Mouse (Mus musculus): ENCODE results near the gene Dusp6.

DNA sequence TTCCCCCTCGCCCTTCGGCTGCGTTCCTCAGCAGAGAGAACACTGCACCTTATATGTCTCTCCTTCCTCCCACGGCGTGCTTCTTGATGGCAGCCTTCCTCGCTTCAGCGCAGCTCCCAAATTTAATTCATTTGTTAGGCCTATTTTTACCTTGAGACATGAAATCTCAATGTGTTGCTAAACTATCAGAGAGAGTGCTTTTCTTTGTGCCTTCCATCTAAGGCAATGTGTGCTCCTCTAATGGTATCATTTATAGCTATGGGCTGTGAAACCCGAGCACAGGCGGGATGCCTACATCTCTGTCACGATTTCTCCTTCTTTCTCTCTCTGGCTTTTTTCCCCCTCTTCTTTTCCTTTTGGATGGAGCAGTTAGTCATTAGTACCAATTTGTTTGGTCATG is 47.2 kb downstream of the Dusp6 start:
- TF ChIP-seq CTCF (IDR thresholded peaks at IDR 0.05; ENCODE audit: control insufficient read depth, insufficient read depth, insufficient read length) (no peak), USF1 (IDR thresholded peaks at IDR 0.05; ENCODE audit: low read depth) (no peak), MAX (IDR thresholded peaks at IDR 0.05) (no peak), CEBPB (IDR thresholded peaks at IDR 0.05; ENCODE audit: low read depth) (no peak)
